In genomic region chr11:94735746-94736145, GRCm38 (mm10) we compare ENCODE assay signal across 26 mouse cellular contexts. TPM values are rescaled to one million over a fixed set of nuclear protein-coding genes. Genes with fewer than 3 reads are reported as not detected.
DNase-seq lines count a peak whose midpoint lies in the region; ATAC-seq lines count a peak whose summit lies in the region.
"Had no signal": no experiment of that assay in that cellular context is flagged by ENCODE, and none has a peak within 500 bp of the region (broad histone marks: within the 10 kb centered on the region; RNA-seq: fewer than 3 reads in every experiment).

No protein-coding gene starts in this region.

- H3K4me1 ChIP-seq in liver, embryonic 11.5 days (replicated peaks; ENCODE audit: control insufficient read depth, insufficient read depth, low read length): no peaks in the 10 kb centered on the region
- H3K4me1 ChIP-seq: forebrain, embryonic 13.5 days; heart, embryonic 13.5 days; hindbrain, embryonic 12.5 days; hindbrain, embryonic 15.5 days had no signal

- H3K4me3 ChIP-seq in liver, embryonic 11.5 days (ENCODE audit: low read depth, low read length): no peak overlapping the region
- H3K4me3 ChIP-seq: forebrain, embryonic 10.5 days; forebrain, embryonic 13.5 days; heart, adult 2 months; heart, embryonic 10.5 days; heart, embryonic 13.5 days; hindbrain, embryonic 12.5 days; hindbrain, embryonic 15.5 days had no signal

- no peak overlapping the region for H3K27ac ChIP-seq in liver, embryonic 11.5 days (ENCODE audit: low read depth, low read length)
- H3K27ac ChIP-seq: forebrain, embryonic 10.5 days; forebrain, embryonic 13.5 days; heart, adult 2 months; heart, embryonic 10.5 days; heart, embryonic 13.5 days; hindbrain, embryonic 12.5 days; hindbrain, embryonic 15.5 days had no signal

- 65% methylated on average over 2 of the region's 2 CpGs for WGBS in liver, embryonic 11.5 days

- H3K4me2 ChIP-seq in liver, embryonic 11.5 days: no peak overlapping the region
- H3K4me2 ChIP-seq: forebrain, embryonic 13.5 days; heart, embryonic 13.5 days; hindbrain, embryonic 12.5 days; hindbrain, embryonic 15.5 days had no signal

- DNase-seq in embryo, embryonic 11 days: peak; percentile 7
- DNase-seq in embryo, embryonic 10 days (ENCODE audit: low spot score): no peak
- peak; percentile 58 for DNase-seq in ES-CJ7 (ENCODE audit: low read depth, low spot score)
- DNase-seq in ZHBTc4 (ENCODE audit: low read depth, low spot score): peak; percentile 72
- DNase-seq in lung, postnatal 4 days: no peak
- DNase-seq in liver, embryonic 11.5 days (ENCODE audit: low spot score): no peak
- DNase-seq: adrenal gland, adult 2 months; adrenal gland, postnatal 14 days; cerebellum, adult 11 months; cerebellum, adult 2 months; cerebellum, adult 9-11 months; cerebellum, postnatal 25 days; gastrocnemius, postnatal 10 days; gastrocnemius, postnatal 36 days; heart, adult 2 months had no signal

- H3K9me3 ChIP-seq in liver, embryonic 11.5 days (ENCODE audit: control insufficient read depth, low read length): no peaks in the 10 kb centered on the region
- H3K9me3 ChIP-seq: forebrain, embryonic 10.5 days; forebrain, embryonic 13.5 days; heart, embryonic 10.5 days; heart, embryonic 13.5 days; hindbrain, embryonic 12.5 days; hindbrain, embryonic 15.5 days had no signal

- H3K27me3 ChIP-seq in liver, embryonic 11.5 days (replicated peaks; ENCODE audit: control insufficient read depth, insufficient read depth, low read length): 0 out of 2 replicates have a peak, but pooled peaks cover 2% of the 10 kb centered on the region
- H3K27me3 ChIP-seq: forebrain, embryonic 13.5 days; hindbrain, embryonic 12.5 days; hindbrain, embryonic 15.5 days had no signal

- ATAC-seq in liver, embryonic 11.5 days (replicated peaks; ENCODE audit: low FRiP score): no peak
- ATAC-seq: forebrain, embryonic 13.5 days; forebrain, embryonic 16.5 days had no signal

- H3K36me3 ChIP-seq in liver, embryonic 11.5 days (ENCODE audit: control insufficient read depth, insufficient read depth, low read length): no peaks in the 10 kb centered on the region
- H3K36me3 ChIP-seq: forebrain, embryonic 10.5 days; heart, embryonic 10.5 days; heart, embryonic 13.5 days; hindbrain, embryonic 12.5 days; hindbrain, embryonic 15.5 days had no signal

- no peak overlapping the region for H3K9ac ChIP-seq in liver, embryonic 11.5 days (ENCODE audit: low read depth, low read length)
- H3K9ac ChIP-seq: forebrain, embryonic 13.5 days; heart, embryonic 13.5 days; hindbrain, embryonic 12.5 days; hindbrain, embryonic 15.5 days had no signal

RNA-seq across cellular contexts. Expression of gene Cdc34b, which starts 5.8 kb away (rescaled TPM):
- 0.23 TPM in 1 of 2 replicates, not detected in the other for polyA plus RNA-seq in liver, embryonic 11.5 days (2014; fragmentation: Nextera tagmentation; extraction: Ambion mirVana)
- polyA plus RNA-seq: forebrain, embryonic 13.5 days; forebrain, embryonic 16.5 days; heart, embryonic 10.5 days; hindbrain, embryonic 15.5 days; intestine, embryonic 14.5 days had no signal

RNA-seq across cellular contexts. Expression of gene Gm11541, which starts 31.4 kb away (rescaled TPM):
- polyA plus RNA-seq in liver, embryonic 11.5 days (2014; fragmentation: Nextera tagmentation; extraction: Ambion mirVana): 0.10 TPM in 1 of 2 replicates, not detected in the other
- polyA plus RNA-seq: adrenal gland, adult 2 months; cerebellum, adult 2 months; forebrain, embryonic 10.5 days; forebrain, embryonic 13.5 days; forebrain, embryonic 16.5 days; heart, adult 2 months; heart, embryonic 10.5 days; heart, embryonic 13.5 days; heart, embryonic 16.5 days had no signal

RNA-seq across cellular contexts. Expression of gene Tmem92, which starts 46.8 kb away (rescaled TPM):
- not detected in 2 replicates for polyA plus RNA-seq in liver, embryonic 11.5 days (2014; fragmentation: Nextera tagmentation; extraction: Ambion mirVana)
- polyA plus RNA-seq: adrenal gland, adult 2 months; cerebellum, adult 2 months; embryonic facial prominence, embryonic 11.5 days; embryonic facial prominence, embryonic 14.5 days; forebrain, embryonic 10.5 days; forebrain, embryonic 13.5 days; forebrain, embryonic 16.5 days; heart, adult 2 months; heart, embryonic 10.5 days; heart, embryonic 13.5 days; hindbrain, embryonic 12.5 days; hindbrain, embryonic 15.5 days; intestine, embryonic 14.5 days had no signal

RNA-seq across cellular contexts. Expression of gene Xylt2, which starts 58.4 kb away (rescaled TPM):
- 8.8 and 10.5 TPM in 2 replicates for polyA plus RNA-seq in liver, embryonic 11.5 days (2014; fragmentation: Nextera tagmentation; extraction: Ambion mirVana)

Comparison
In these comparisons a context has a peak if more than half of its experiments do, and no peak if none do; other contexts are left out.
1. DNase-seq: peak in embryo, embryonic 11 days (single experiment), ES-CJ7 (single experiment) and ZHBTc4 (single experiment); none in embryo, embryonic 10 days (single experiment), lung, postnatal 4 days (0 of 2) and liver, embryonic 11.5 days (single experiment).